Comparison of ENCODE assay signal across 24 mouse cellular contexts in genomic region chr5:100374703-100375102, GRCm38 (mm10). TPM values are rescaled to one million over a fixed set of nuclear protein-coding genes. Genes with fewer than 3 reads are reported as not detected.
A peak's percentile ranks its signal among the peaks of the same experiment; 100 is the strongest.
DNase-seq lines count a peak whose midpoint lies in the region; ATAC-seq and TF ChIP-seq lines count a peak whose summit lies in the region.
"Had no signal": no experiment of that assay in that cellular context is flagged by ENCODE, and none has a peak within 500 bp of the region (broad histone marks: within the 10 kb centered on the region; RNA-seq: fewer than 3 reads in every experiment).

No protein-coding gene starts in this region.

- TF ChIP-seq CTCF in layer of hippocampus, adult 2 months (conservative IDR thresholded peaks at IDR 0.05) = no peak

- H3K4me1 ChIP-seq in hindbrain, embryonic 13.5 days (replicated peaks) = no peaks in the 10 kb centered on the region
- no peaks in the 10 kb centered on the region for H3K4me1 ChIP-seq in hindbrain, embryonic 14.5 days (replicated peaks; ENCODE audit: control insufficient read depth, insufficient read depth, low read length)
- H3K4me1 ChIP-seq in midbrain, embryonic 16.5 days (ENCODE audit: control insufficient read depth, insufficient read depth, low read length) = no peaks in the 10 kb centered on the region
- no peaks in the 10 kb centered on the region for H3K4me1 ChIP-seq in midbrain, embryonic 11.5 days (ENCODE audit: control insufficient read depth, insufficient read depth, low read length)
- H3K4me1 ChIP-seq: embryonic facial prominence, embryonic 12.5 days; heart, embryonic 10.5 days; neural tube, embryonic 13.5 days had no signal

- H3K27ac ChIP-seq in hindbrain, embryonic 13.5 days = no peak overlapping the region
- H3K27ac ChIP-seq in hindbrain, embryonic 14.5 days = no peak overlapping the region
- peak overlapping the region; percentile 67 for H3K27ac ChIP-seq in layer of hippocampus, adult 2 months
- no peak overlapping the region for H3K27ac ChIP-seq in midbrain, embryonic 16.5 days (ENCODE audit: low read length)
- no peak overlapping the region for H3K27ac ChIP-seq in midbrain, embryonic 11.5 days (ENCODE audit: low read depth, low read length)
- H3K27ac ChIP-seq: embryonic facial prominence, embryonic 12.5 days; heart, embryonic 10.5 days; neural tube, embryonic 13.5 days had no signal

- ATAC-seq in hindbrain, embryonic 13.5 days (ENCODE audit: low FRiP score) = peak; percentile 65; the same call in 1 of the 2 replicates
- no peak for ATAC-seq in hindbrain, embryonic 14.5 days (ENCODE audit: low FRiP score)
- ATAC-seq in midbrain, embryonic 16.5 days = 0 out of 2 replicates have a peak, but pooled peaks have one; percentile 25
- no peak for ATAC-seq in midbrain, embryonic 11.5 days (ENCODE audit: low FRiP score)
- ATAC-seq: forebrain, embryonic 16.5 days had no signal

- H3K4me3 ChIP-seq in hindbrain, embryonic 13.5 days = no peak overlapping the region
- H3K4me3 ChIP-seq in hindbrain, embryonic 14.5 days (replicated peaks; ENCODE audit: low read length) = no peak overlapping the region
- no peak overlapping the region for H3K4me3 ChIP-seq in layer of hippocampus, adult 2 months
- H3K4me3 ChIP-seq in midbrain, embryonic 16.5 days (ENCODE audit: low read depth, low read length) = no peak overlapping the region
- no peak overlapping the region for H3K4me3 ChIP-seq in midbrain, embryonic 11.5 days (ENCODE audit: low read depth, low read length)
- H3K4me3 ChIP-seq: embryonic facial prominence, embryonic 12.5 days; heart, embryonic 10.5 days; megakaryocyte, embryonic 14.5 days; neural tube, embryonic 13.5 days had no signal

- no peak overlapping the region for H3K9ac ChIP-seq in hindbrain, embryonic 13.5 days
- no peak overlapping the region for H3K9ac ChIP-seq in hindbrain, embryonic 14.5 days
- no peak overlapping the region for H3K9ac ChIP-seq in midbrain, embryonic 16.5 days (ENCODE audit: low read depth, low read length)
- H3K9ac ChIP-seq in midbrain, embryonic 11.5 days (ENCODE audit: low read length) = no peak overlapping the region
- H3K9ac ChIP-seq: embryonic facial prominence, embryonic 12.5 days; neural tube, embryonic 13.5 days had no signal

- no peaks in the 10 kb centered on the region for H3K27me3 ChIP-seq in hindbrain, embryonic 13.5 days
- no peaks in the 10 kb centered on the region for H3K27me3 ChIP-seq in hindbrain, embryonic 14.5 days (ENCODE audit: control insufficient read depth, insufficient read depth, low read length)
- H3K27me3 ChIP-seq in midbrain, embryonic 16.5 days (ENCODE audit: control insufficient read depth, insufficient read depth, low read depth, low read length) = no peaks in the 10 kb centered on the region
- H3K27me3 ChIP-seq in midbrain, embryonic 11.5 days (ENCODE audit: control insufficient read depth, insufficient read depth, low read length) = no peaks in the 10 kb centered on the region
- H3K27me3 ChIP-seq: embryonic facial prominence, embryonic 12.5 days; megakaryocyte, embryonic 14.5 days; neural tube, embryonic 13.5 days had no signal

- 93% methylated on average over 2 of the region's 2 CpGs for WGBS in hindbrain, embryonic 13.5 days
- 93% methylated on average over 2 of the region's 2 CpGs for WGBS in hindbrain, embryonic 14.5 days
- WGBS in midbrain, embryonic 16.5 days = 100% methylated on average over 2 of the region's 2 CpGs
- WGBS in midbrain, embryonic 11.5 days = 92% methylated on average over 2 of the region's 2 CpGs

- H3K9me3 ChIP-seq in hindbrain, embryonic 13.5 days = no peaks in the 10 kb centered on the region
- no peaks in the 10 kb centered on the region for H3K9me3 ChIP-seq in hindbrain, embryonic 14.5 days (ENCODE audit: control insufficient read depth, low read length)
- no peaks in the 10 kb centered on the region for H3K9me3 ChIP-seq in midbrain, embryonic 16.5 days (replicated peaks; ENCODE audit: control insufficient read depth, low read length, poor library complexity, severe bottlenecking)
- no peaks in the 10 kb centered on the region for H3K9me3 ChIP-seq in midbrain, embryonic 11.5 days (ENCODE audit: control insufficient read depth, low read length)
- H3K9me3 ChIP-seq: embryonic facial prominence, embryonic 12.5 days; heart, embryonic 10.5 days; megakaryocyte, embryonic 14.5 days; neural tube, embryonic 13.5 days had no signal

- DNase-seq in hindbrain, embryonic 14.5 days (ENCODE audit: low spot score) = no peak
- DNase-seq in layer of hippocampus, adult 2 months (ENCODE audit: low spot score in 2 of 2) = no peak
- no peak for DNase-seq in layer of hippocampus, adult 9-10 months (ENCODE audit: low spot score)
- DNase-seq in midbrain, embryonic 11.5 days (ENCODE audit: low spot score, missing footprints) = no peak
- DNase-seq in cerebellum, adult 9-10 months = no peak
- DNase-seq in right cerebral cortex, postnatal 36 days (ENCODE audit: low spot score in 2 of 2) = no peak
- DNase-seq: adrenal gland, postnatal 36 days; cerebellum, postnatal 10 days; gastrocnemius, postnatal 10 days; kidney, adult 18-20 months; kidney, postnatal 10 days; lung, adult 2 months; lung, postnatal 36 days; midbrain, embryonic 14.5 days; retina, postnatal 1 day; right cerebral cortex, postnatal 4 days; thymus, adult 2 months had no signal

- H3K36me3 ChIP-seq in hindbrain, embryonic 13.5 days = peaks cover 83% of the 10 kb centered on the region
- peaks cover 95% of the 10 kb centered on the region for H3K36me3 ChIP-seq in hindbrain, embryonic 14.5 days (replicated peaks; ENCODE audit: control insufficient read depth, insufficient read depth)
- H3K36me3 ChIP-seq in midbrain, embryonic 16.5 days (ENCODE audit: control insufficient read depth, insufficient read depth, low read length) = peaks cover 30% of the 10 kb centered on the region
- peaks cover 9% of the 10 kb centered on the region for H3K36me3 ChIP-seq in midbrain, embryonic 11.5 days (ENCODE audit: control insufficient read depth, insufficient read depth, low read length)

- H3K4me2 ChIP-seq in hindbrain, embryonic 13.5 days = no peak overlapping the region
- no peak overlapping the region for H3K4me2 ChIP-seq in hindbrain, embryonic 14.5 days (replicated peaks)
- H3K4me2 ChIP-seq in midbrain, embryonic 16.5 days (ENCODE audit: low read length) = no peak overlapping the region
- H3K4me2 ChIP-seq in midbrain, embryonic 11.5 days = no peak overlapping the region
- H3K4me2 ChIP-seq: embryonic facial prominence, embryonic 12.5 days; neural tube, embryonic 13.5 days had no signal

RNA-seq across cellular contexts. Expression of gene Sec31a, which starts 41.3 kb away (rescaled TPM):
- polyA plus RNA-seq in hindbrain, embryonic 13.5 days (2015; fragmentation: Nextera tagmentation; extraction: Ambion mirVana) = 95.9 and 98.2 TPM in 2 replicates
- polyA plus RNA-seq in hindbrain, embryonic 14.5 days (2014; fragmentation: Nextera tagmentation; extraction: Ambion mirVana) = 84.8 and 91.0 TPM in 2 replicates
- total RNA-seq in layer of hippocampus, adult 2 months (2021) = 100 to 1,000 TPM; 103 to 106 TPM
- 91.0 and 92.6 TPM in 2 replicates for polyA plus RNA-seq in midbrain, embryonic 16.5 days (2015; fragmentation: Nextera tagmentation; extraction: Ambion mirVana)
- polyA plus RNA-seq in midbrain, embryonic 11.5 days (2014; fragmentation: Nextera tagmentation; extraction: Ambion mirVana) = 92.2 and 100 TPM in 2 replicates

Comparison
In these comparisons a context has a peak if more than half of its experiments do, and no peak if none do; other contexts are left out.
1. ATAC-seq: peak in hindbrain, embryonic 13.5 days (single experiment) and midbrain, embryonic 16.5 days (single experiment); none in hindbrain, embryonic 14.5 days (single experiment) and midbrain, embryonic 11.5 days (single experiment).